Mouse (Mus musculus): ENCODE measurements around the gene 1700003E16Rik. TPM values are rescaled to one million over a fixed set of nuclear protein-coding genes. Genes with fewer than 3 reads are reported as not detected.

Gene 1700003E16Rik
- total and polyA plus RNA-seq, 2 experiments from 2014 or later = 10.2 to 12.7 TPM

GRCm38 (mm10) chr6:83175996-83176395 lies 19.8 kb downstream of the 1700003E16Rik start:
- no peak for TF ChIP-seq CTCF (IDR thresholded peaks at IDR 0.05; ENCODE audit: low read depth)
- no peak overlapping the region for H3K27ac ChIP-seq
- ATAC-seq (no peak), DNase-seq (ENCODE audit: low spot score) (peak; percentile 47)
- H3K27me3 ChIP-seq (ENCODE audit: insufficient read depth, low read length) = no peaks in the 10 kb centered on the region
- H3K36me3 ChIP-seq (ENCODE audit: insufficient read depth, low read length) = no peaks in the 10 kb centered on the region
- no peak overlapping the region for H3K4me3 ChIP-seq (ENCODE audit: low read length)
- no peak overlapping the region for H3K9ac ChIP-seq (replicated peaks; ENCODE audit: low read length)
- H3K4me1 ChIP-seq (ENCODE audit: insufficient read depth, low read length) = peaks cover 21% of the 10 kb centered on the region; the same call in 1 of the 2 replicates
- WGBS = 52% methylated on average over 8 of the region's 8 CpGs
- no peak overlapping the region for H3K4me2 ChIP-seq (ENCODE audit: low read depth, low read length)
- H3K9me3 ChIP-seq (ENCODE audit: low read length) = no peaks in the 10 kb centered on the region

- Histone ChIP-seq H3K27me3 (ENCODE audit: insufficient read depth, low read length) (no peaks in the 10 kb centered on the region), H3K36me3 (ENCODE audit: insufficient read depth, low read length) (peaks cover 13% of the 10 kb centered on the region; the same call in 1 of the 2 replicates), H3K27ac (peak overlapping the region; percentile 57), H3K4me1 (ENCODE audit: insufficient read depth, low read length) (0 out of 2 replicates have a peak, but pooled peaks cover 13% of the 10 kb centered on the region), H3K4me2 (ENCODE audit: low read depth, low read length) (peak overlapping the region; percentile 71), H3K9ac (replicated peaks; ENCODE audit: low read length) (peak overlapping the region; percentile 65), H3K9me3 (ENCODE audit: low read length) (no peaks in the 10 kb centered on the region), H3K4me3 (ENCODE audit: low read length) (peak overlapping the region; percentile 52)
- TF ChIP-seq CTCF (IDR thresholded peaks at IDR 0.05; ENCODE audit: low read depth) = no peak
- ATAC-seq = peak; percentile 89
- DNase-seq (ENCODE audit: low spot score) = peak; percentile 76
- WGBS = 11% methylated on average over 12 of the region's 12 CpGs
These were observed 23.4 kb downstream of the 1700003E16Rik start for GRCm38 (mm10) chr6:83179390-83180117.

GRCm38 (mm10) chr6:83180605-83181004 lies 24.4 kb downstream of the 1700003E16Rik start:
- H3K27me3 ChIP-seq (ENCODE audit: insufficient read depth, low read length) = no peaks in the 10 kb centered on the region
- H3K36me3 ChIP-seq (ENCODE audit: insufficient read depth, low read length) = peaks cover 13% of the 10 kb centered on the region; the same call in 1 of the 2 replicates
- H3K4me2 ChIP-seq (ENCODE audit: low read depth, low read length) = peak overlapping the region; percentile 71
- peak overlapping the region; percentile 52; the same call in 1 of the 2 replicates for H3K4me3 ChIP-seq (ENCODE audit: low read length)
- no peak for TF ChIP-seq CTCF (IDR thresholded peaks at IDR 0.05; ENCODE audit: low read depth)
- 78% methylated on average over 6 of the region's 6 CpGs for WGBS
- ATAC-seq (no peak), DNase-seq (ENCODE audit: low spot score) (no peak)
- no peaks in the 10 kb centered on the region for H3K9me3 ChIP-seq (ENCODE audit: low read length)
- peaks cover 16% of the 10 kb centered on the region; the same call in 1 of the 2 replicates for H3K4me1 ChIP-seq (ENCODE audit: insufficient read depth, low read length)
- no peak overlapping the region; the same call in 1 of the 2 replicates for H3K9ac ChIP-seq (replicated peaks; ENCODE audit: low read length)
- no peak overlapping the region for H3K27ac ChIP-seq

- Histone ChIP-seq H3K27ac (0 out of 2 replicates have a peak overlapping the region, but pooled peaks have one; percentile 8), H3K4me2 (ENCODE audit: low read depth, low read length) (no peak overlapping the region), H3K36me3 (ENCODE audit: insufficient read depth, low read length) (peaks cover 25% of the 10 kb centered on the region), H3K27me3 (ENCODE audit: insufficient read depth, low read length) (no peaks in the 10 kb centered on the region), H3K4me1 (ENCODE audit: insufficient read depth, low read length) (peaks cover 20% of the 10 kb centered on the region), H3K9me3 (ENCODE audit: low read length) (no peaks in the 10 kb centered on the region), H3K4me3 (ENCODE audit: low read length) (no peak overlapping the region), H3K9ac (replicated peaks; ENCODE audit: low read length) (no peak overlapping the region; the same call in 1 of the 2 replicates)
- DNase-seq (ENCODE audit: low spot score) (peak; percentile 41), ATAC-seq (peak; percentile 24; the same call in 1 of the 2 replicates)
- peak; percentile 68 for TF ChIP-seq CTCF (IDR thresholded peaks at IDR 0.05; ENCODE audit: low read depth)
- WGBS = 82% methylated on average over 3 of the region's 3 CpGs
These were observed 28.7 kb downstream of the 1700003E16Rik start for GRCm38 (mm10) chr6:83184858-83185435.

GRCm38 (mm10) chr6:83185895-83186861 lies 30.0 kb downstream of the 1700003E16Rik start:
- DNase-seq (ENCODE audit: low spot score) (peak; percentile 94), ATAC-seq (peak; percentile 96)
- H3K4me3 ChIP-seq (ENCODE audit: low read length) = peak overlapping the region; percentile 58
- WGBS = 5% methylated on average over 24 of the region's 25 CpGs
- peak overlapping the region; percentile 66 for H3K4me2 ChIP-seq (ENCODE audit: low read depth, low read length)
- peaks cover 38% of the 10 kb centered on the region for H3K36me3 ChIP-seq (ENCODE audit: insufficient read depth, low read length)
- H3K27me3 ChIP-seq (ENCODE audit: insufficient read depth, low read length) = no peaks in the 10 kb centered on the region
- peaks cover 16% of the 10 kb centered on the region for H3K4me1 ChIP-seq (ENCODE audit: insufficient read depth, low read length)
- H3K9me3 ChIP-seq (ENCODE audit: low read length) = no peaks in the 10 kb centered on the region
- no peak for TF ChIP-seq CTCF (IDR thresholded peaks at IDR 0.05; ENCODE audit: low read depth)
- H3K9ac ChIP-seq (replicated peaks; ENCODE audit: low read length) = peak overlapping the region; percentile 69
- H3K27ac ChIP-seq = peak overlapping the region; percentile 89

- WGBS = 58% methylated on average over 2 of the region's 2 CpGs
- peaks cover 16% of the 10 kb centered on the region for H3K4me1 ChIP-seq (ENCODE audit: insufficient read depth, low read length)
- peaks cover 45% of the 10 kb centered on the region for H3K36me3 ChIP-seq (ENCODE audit: insufficient read depth, low read length)
- DNase-seq (ENCODE audit: low spot score) = no peak
- no peaks in the 10 kb centered on the region for H3K9me3 ChIP-seq (ENCODE audit: low read length)
- peak overlapping the region; percentile 89; the same call in 1 of the 2 replicates for H3K27ac ChIP-seq
- peak overlapping the region; percentile 66 for H3K4me2 ChIP-seq (ENCODE audit: low read depth, low read length)
- H3K27me3 ChIP-seq (ENCODE audit: insufficient read depth, low read length) = no peaks in the 10 kb centered on the region
- H3K4me3 ChIP-seq (ENCODE audit: low read length) = peak overlapping the region; percentile 58
- no peak for TF ChIP-seq CTCF (IDR thresholded peaks at IDR 0.05; ENCODE audit: low read depth)
- peak overlapping the region; percentile 69; the same call in 1 of the 2 replicates for H3K9ac ChIP-seq (replicated peaks; ENCODE audit: low read length)
- ATAC-seq = no peak
These were observed 30.7 kb downstream of the 1700003E16Rik start for GRCm38 (mm10) chr6:83186946-83187345.
